Mouse (Mus musculus): ENCODE results near the gene Gfy.

DNA sequence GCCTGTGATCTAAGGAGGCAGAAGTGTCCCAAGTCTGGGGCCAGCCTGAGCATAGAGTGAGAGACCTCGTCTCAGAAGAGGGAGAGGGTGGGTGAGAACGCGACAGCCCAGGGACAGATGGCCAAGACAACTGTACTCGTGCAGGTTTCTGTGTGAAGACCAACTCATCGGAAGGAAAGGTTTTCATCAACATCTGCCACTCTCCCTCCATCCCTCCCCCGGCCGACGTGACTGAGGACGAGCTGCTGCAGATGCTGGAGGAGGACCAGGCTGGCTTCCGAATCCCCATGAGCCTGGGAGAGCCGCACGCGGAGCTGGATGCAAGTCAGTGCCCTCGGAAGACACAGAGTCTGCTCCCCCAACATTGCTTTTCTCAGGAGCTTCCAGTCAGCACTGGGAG, 21.9 kb downstream of the Gfy start:
- no peak for TF ChIP-seq CTCF (IDR thresholded peaks at IDR 0.05; ENCODE audit: borderline replicate concordance, insufficient read depth, low read length)
- TF ChIP-seq POLR2A (IDR thresholded peaks at IDR 0.05; ENCODE audit: low read depth, low read length), result no peak
